Mouse (Mus musculus) hindbrain, embryonic 12.5 days (tissue): Measurements from ENCODE around the gene Tsen2. TPM values are rescaled to one million over a fixed set of nuclear protein-coding genes. Genes with fewer than 3 reads are reported as not detected.

Source experiments
- ATAC-seq: fragments of 200-750 bp; cut with Nextera tagmentation; 2 replicates; pipeline ENCODE4 v1.8.0; 2017; ENCODE audit warnings: moderate TSS enrichment; ENCODE audit not compliant: low FRiP score
- H3K27ac ChIP-seq: fragments of 300-500 bp; sonication (generic); 2 replicates; pipeline ENCODE4 v1.5.1; 2016; ENCODE audit warnings: mild to moderate bottlenecking
- H3K27me3 ChIP-seq: fragments of 300-500 bp; sonication (generic); 2 replicates; pipeline ENCODE4 v1.6.1; 2016; ENCODE audit warnings: mild to moderate bottlenecking
- H3K36me3 ChIP-seq: fragments of 300-500 bp; sonication (generic); 2 replicates; pipeline ENCODE4 v1.6.1; 2016; ENCODE audit warnings: mild to moderate bottlenecking
- H3K4me1 ChIP-seq: fragments of 300-500 bp; sonication (generic); 2 replicates; pipeline ENCODE4 v1.6.1; 2016
- H3K4me2 ChIP-seq: fragments of 300-500 bp; sonication (generic); replicated peaks from 2 replicates; pipeline ENCODE4 v1.6.1; 2016; ENCODE audit warnings: mild to moderate bottlenecking
- H3K4me3 ChIP-seq: fragments of 300-500 bp; sonication (generic); 2 replicates; pipeline ENCODE4 v1.5.1; 2016; ENCODE audit warnings: mild to moderate bottlenecking
- H3K9ac ChIP-seq: fragments of 300-500 bp; sonication (generic); 2 replicates; pipeline ENCODE4 v1.6.1; 2016; ENCODE audit warnings: mild to moderate bottlenecking, moderate library complexity
- H3K9me3 ChIP-seq: fragments of 300-500 bp; sonication (generic); replicated peaks from 2 replicates; pipeline ENCODE4 v1.6.1; 2016; ENCODE audit warnings: mild to moderate bottlenecking
- WGBS: fragments of 180-500 bp; shearing (Covaris S2); methylation state at CpG from one replicate; pipeline ENCODE4 v1.1.7; 2016; 5-methylcytosine and 5-hydroxymethylcytosine counted together
- polyA plus RNA-seq: library from polyadenylated mRNA; unstranded; fragments of >200 nt; fragmentation: Nextera tagmentation; extraction: Ambion mirVana; gene quantifications from 2 replicates; pipeline ENCODE4 v1.2.1, GENCODE M21; 2016

The Tsen2 gene
- polyA plus RNA-seq = 28.4 and 30.4 TPM in 2 replicates

GRCm38 (mm10) chr6:115544442-115544970 is at the start of gene Tsen2:
Gene Tsen2, plus strand, starts transcription at chr6:115544664.
- peaks cover 18% of the 10 kb centered on the region for H3K36me3 ChIP-seq
- WGBS = under 1% methylated on average over 38 of the region's 38 CpGs
- H3K4me1 ChIP-seq = peaks cover 10% of the 10 kb centered on the region
- H3K27ac ChIP-seq = peak within 1 kb of the TSS; percentile 81
- H3K4me3 ChIP-seq = peak within 1 kb of the TSS; percentile 72
- H3K9me3 ChIP-seq = no peaks in the 10 kb centered on the region
- peak; percentile 95 for ATAC-seq
- H3K9ac ChIP-seq = peak within 1 kb of the TSS; percentile 81
- H3K27me3 ChIP-seq = no peaks in the 10 kb centered on the region
- peak within 1 kb of the TSS; percentile 74 for H3K4me2 ChIP-seq

- H3K9me3 ChIP-seq = no peaks in the 10 kb centered on the region
- no peak overlapping the region for H3K4me3 ChIP-seq
- H3K27me3 ChIP-seq = no peaks in the 10 kb centered on the region
- H3K4me1 ChIP-seq = 0 out of 2 replicates have a peak, but pooled peaks cover 3% of the 10 kb centered on the region
- ATAC-seq = no peak
- no peaks in the 10 kb centered on the region for H3K36me3 ChIP-seq
- 71% methylated on average over 14 of the region's 14 CpGs for WGBS
- no peak overlapping the region for H3K9ac ChIP-seq
- H3K27ac ChIP-seq = no peak overlapping the region
- H3K4me2 ChIP-seq = no peak overlapping the region
Observed at GRCm38 (mm10) chr6:115499540-115499939, 44.9 kb upstream of the Tsen2 start.

GRCm38 (mm10) chr6:115500234-115500633 is 44.2 kb upstream of the Tsen2 start:
- no peaks in the 10 kb centered on the region for H3K36me3 ChIP-seq
- no peaks in the 10 kb centered on the region for H3K9me3 ChIP-seq
- no peak overlapping the region for H3K27ac ChIP-seq
- no peak overlapping the region for H3K4me3 ChIP-seq
- 84% methylated on average over 10 of the region's 10 CpGs for WGBS
- H3K4me2 ChIP-seq = no peak overlapping the region
- H3K9ac ChIP-seq = no peak overlapping the region
- no peaks in the 10 kb centered on the region for H3K27me3 ChIP-seq
- no peak for ATAC-seq
- 0 out of 2 replicates have a peak, but pooled peaks cover 3% of the 10 kb centered on the region for H3K4me1 ChIP-seq

- 0 out of 2 replicates have a peak, but pooled peaks cover 3% of the 10 kb centered on the region for H3K4me1 ChIP-seq
- WGBS = 64% methylated on average over 3 of the region's 3 CpGs
- H3K4me3 ChIP-seq = no peak overlapping the region
- H3K27me3 ChIP-seq = no peaks in the 10 kb centered on the region
- H3K9me3 ChIP-seq = no peaks in the 10 kb centered on the region
- H3K27ac ChIP-seq = no peak overlapping the region
- H3K4me2 ChIP-seq = no peak overlapping the region
- no peak for ATAC-seq
- H3K36me3 ChIP-seq = no peaks in the 10 kb centered on the region
- H3K9ac ChIP-seq = no peak overlapping the region
Observed at GRCm38 (mm10) chr6:115501131-115501530, 43.3 kb upstream of the Tsen2 start.

GRCm38 (mm10) chr6:115503038-115503437 is 41.4 kb upstream of the Tsen2 start:
- 99% methylated on average over 4 of the region's 4 CpGs for WGBS

GRCm38 (mm10) chr6:115503549-115504159 is 40.8 kb upstream of the Tsen2 start:
- Histone ChIP-seq H3K27me3 (no peaks in the 10 kb centered on the region), H3K9me3 (0 out of 2 replicates have a peak, but pooled peaks cover under 1% of the 10 kb centered on the region), H3K9ac (no peak overlapping the region), H3K4me1 (0 out of 2 replicates have a peak, but pooled peaks cover 3% of the 10 kb centered on the region), H3K27ac (no peak overlapping the region), H3K36me3 (no peaks in the 10 kb centered on the region), H3K4me3 (no peak overlapping the region), H3K4me2 (no peak overlapping the region)
- WGBS = 82% methylated on average over 10 of the region's 10 CpGs
- no peak for ATAC-seq

More at GRCm38 (mm10) chr6:115503038-115503437, 41.4 kb upstream of the Tsen2 start:
- Histone ChIP-seq H3K9ac (no peak overlapping the region), H3K4me2 (no peak overlapping the region), H3K36me3 (no peaks in the 10 kb centered on the region), H3K9me3 (no peaks in the 10 kb centered on the region), H3K4me3 (no peak overlapping the region), H3K4me1 (0 out of 2 replicates have a peak, but pooled peaks cover 3% of the 10 kb centered on the region), H3K27ac (no peak overlapping the region), H3K27me3 (no peaks in the 10 kb centered on the region)
- no peak for ATAC-seq

GRCm38 (mm10) chr6:115504160-115504558 is 40.3 kb upstream of the Tsen2 start:
- 91% methylated on average over 3 of the region's 3 CpGs for WGBS
- Histone ChIP-seq H3K4me1 (0 out of 2 replicates have a peak, but pooled peaks cover 3% of the 10 kb centered on the region), H3K4me3 (no peak overlapping the region), H3K27me3 (no peaks in the 10 kb centered on the region), H3K4me2 (no peak overlapping the region), H3K27ac (no peak overlapping the region), H3K36me3 (no peaks in the 10 kb centered on the region), H3K9me3 (0 out of 2 replicates have a peak, but pooled peaks cover 4% of the 10 kb centered on the region), H3K9ac (no peak overlapping the region)
- ATAC-seq = no peak

- Histone ChIP-seq H3K4me1 (no peaks in the 10 kb centered on the region), H3K36me3 (no peaks in the 10 kb centered on the region), H3K4me2 (no peak overlapping the region), H3K9me3 (0 out of 2 replicates have a peak, but pooled peaks cover 4% of the 10 kb centered on the region), H3K4me3 (no peak overlapping the region), H3K27ac (no peak overlapping the region), H3K9ac (no peak overlapping the region), H3K27me3 (no peaks in the 10 kb centered on the region)
- ATAC-seq = no peak
- 84% methylated on average over 5 of the region's 5 CpGs for WGBS
Observed at GRCm38 (mm10) chr6:115504915-115505314, 39.5 kb upstream of the Tsen2 start.

- H3K36me3 ChIP-seq = no peaks in the 10 kb centered on the region
- no peak overlapping the region for H3K27ac ChIP-seq
- no peak for ATAC-seq
- no peaks in the 10 kb centered on the region for H3K27me3 ChIP-seq
- no peak overlapping the region for H3K4me3 ChIP-seq
- H3K9me3 ChIP-seq = 0 out of 2 replicates have a peak, but pooled peaks cover 4% of the 10 kb centered on the region
- no peaks in the 10 kb centered on the region for H3K4me1 ChIP-seq
- H3K4me2 ChIP-seq = no peak overlapping the region
- WGBS = 91% methylated on average over 1 of the region's 1 CpGs
- H3K9ac ChIP-seq = no peak overlapping the region
Observed at GRCm38 (mm10) chr6:115506425-115506824, 38.0 kb upstream of the Tsen2 start.

- Histone ChIP-seq H3K27ac (no peak overlapping the region), H3K36me3 (no peaks in the 10 kb centered on the region), H3K4me2 (no peak overlapping the region), H3K9ac (no peak overlapping the region), H3K27me3 (no peaks in the 10 kb centered on the region), H3K9me3 (0 out of 2 replicates have a peak, but pooled peaks cover 4% of the 10 kb centered on the region), H3K4me3 (no peak overlapping the region), H3K4me1 (no peaks in the 10 kb centered on the region)
- WGBS = 97% methylated on average over 3 of the region's 3 CpGs
- no peak for ATAC-seq
Observed at GRCm38 (mm10) chr6:115511447-115511846, 33.0 kb upstream of the Tsen2 start.

GRCm38 (mm10) chr6:115513207-115513606 is 31.3 kb upstream of the Tsen2 start:
- Histone ChIP-seq H3K9me3 (0 out of 2 replicates have a peak, but pooled peaks cover 4% of the 10 kb centered on the region), H3K9ac (no peak overlapping the region), H3K4me2 (no peak overlapping the region), H3K36me3 (no peaks in the 10 kb centered on the region), H3K4me1 (no peaks in the 10 kb centered on the region), H3K27ac (no peak overlapping the region), H3K27me3 (no peaks in the 10 kb centered on the region), H3K4me3 (no peak overlapping the region)
- 92% methylated on average over 4 of the region's 4 CpGs for WGBS
- no peak for ATAC-seq

- H3K4me3 ChIP-seq = no peak overlapping the region
- H3K27me3 ChIP-seq = no peaks in the 10 kb centered on the region
- ATAC-seq = no peak
- no peaks in the 10 kb centered on the region for H3K9me3 ChIP-seq
- H3K36me3 ChIP-seq = no peaks in the 10 kb centered on the region
- H3K4me1 ChIP-seq = peaks cover 3% of the 10 kb centered on the region; the same call in 1 of the 2 replicates
- no peak overlapping the region for H3K27ac ChIP-seq
- no peak overlapping the region for H3K9ac ChIP-seq
- H3K4me2 ChIP-seq = no peak overlapping the region
- 81% methylated on average over 4 of the region's 4 CpGs for WGBS
Observed at GRCm38 (mm10) chr6:115517904-115518303, 26.6 kb upstream of the Tsen2 start.
